Mouse (Mus musculus) inflammation-experienced regulatory T-cells, adult 16 weeks (primary cell): ENCODE results near the gene Asz1. TPM values are rescaled to one million over a fixed set of nuclear protein-coding genes. Genes with fewer than 3 reads are reported as not detected.

Experiments
- polyA plus RNA-seq: library from polyadenylated mRNA; unstranded; fragments of 100-300 nt; shearing (Covaris generic); gene quantifications from one replicate; pipeline ENCODE4 v1.2.1, GENCODE M21; 2017

Asz1 gene
- polyA plus RNA-seq, result not detected

GRCm38 (mm10) chr6:18108934-18109333, at the start of gene Asz1:
Asz1 (minus strand) TSS chr6:18109061.

GRCm38 (mm10) chr6:18029746-18030656, 78.9 kb downstream of the Asz1 start, which contains the start of gene Wnt2:
Wnt2 (minus strand) TSS chr6:18030585.

Other genes starting within 250 kb of the Asz1 start
- not detected for gene Wnt2, start 78.5 kb downstream of the Asz1 start, polyA plus RNA-seq
- gene Cftr, start 61.6 kb upstream of the Asz1 start, polyA plus RNA-seq, result not detected